24 mouse cellular contexts compared by ENCODE assay signal in genomic region chr17:80915666-80916065, GRCm38 (mm10). TPM values are rescaled to one million over a fixed set of nuclear protein-coding genes. Genes with fewer than 3 reads are reported as not detected.
A peak's percentile ranks its signal among the peaks of the same experiment; 100 is the strongest.
DNase-seq lines count a peak whose midpoint lies in the region; ATAC-seq and TF ChIP-seq lines count a peak whose summit lies in the region.
"Had no signal": no experiment of that assay in that cellular context is flagged by ENCODE, and none has a peak within 500 bp of the region (broad histone marks: within the 10 kb centered on the region; RNA-seq: fewer than 3 reads in every experiment).

No protein-coding gene starts in this region.

- H3K4me1 ChIP-seq in kidney, adult 2 months (ENCODE audit: control insufficient read depth, insufficient read depth, low read length) = no peaks in the 10 kb centered on the region
- 0 out of 2 replicates have a peak, but pooled peaks cover 3% of the 10 kb centered on the region for H3K4me1 ChIP-seq in kidney, embryonic 16.5 days (ENCODE audit: insufficient read depth, low read length)
- no peaks in the 10 kb centered on the region for H3K4me1 ChIP-seq in midbrain, embryonic 11.5 days (ENCODE audit: control insufficient read depth, insufficient read depth, low read length)
- peaks cover 4% of the 10 kb centered on the region; the same call in 1 of the 2 replicates for H3K4me1 ChIP-seq in midbrain, embryonic 10.5 days

- H3K4me3 ChIP-seq in kidney, adult 2 months (ENCODE audit: insufficient read depth, low read depth, low read length) = no peak overlapping the region
- H3K4me3 ChIP-seq in kidney, embryonic 16.5 days (ENCODE audit: low read length) = no peak overlapping the region
- H3K4me3 ChIP-seq in midbrain, embryonic 11.5 days (ENCODE audit: low read depth, low read length) = no peak overlapping the region
- H3K4me3 ChIP-seq in midbrain, embryonic 10.5 days = no peak overlapping the region

- WGBS in kidney, adult 2 months = 68% methylated on average over 2 of the region's 2 CpGs
- WGBS in kidney, embryonic 16.5 days = 92% methylated on average over 2 of the region's 2 CpGs
- 92% methylated on average over 2 of the region's 2 CpGs for WGBS in midbrain, embryonic 11.5 days
- WGBS in midbrain, embryonic 10.5 days = 92% methylated on average over 2 of the region's 2 CpGs

- no peak overlapping the region for H3K4me2 ChIP-seq in kidney, embryonic 16.5 days (replicated peaks; ENCODE audit: low read depth, low read length)
- H3K4me2 ChIP-seq in midbrain, embryonic 11.5 days = no peak overlapping the region

- H3K27ac ChIP-seq in kidney, adult 2 months (ENCODE audit: insufficient read depth, low read depth, low read length) = no peak overlapping the region
- H3K27ac ChIP-seq in kidney, embryonic 16.5 days (ENCODE audit: low read length) = no peak overlapping the region
- H3K27ac ChIP-seq in midbrain, embryonic 11.5 days (ENCODE audit: low read depth, low read length) = no peak overlapping the region
- no peak overlapping the region for H3K27ac ChIP-seq in midbrain, embryonic 10.5 days (replicated peaks)

- H3K9ac ChIP-seq in kidney, embryonic 16.5 days (replicated peaks; ENCODE audit: low read length) = no peak overlapping the region
- H3K9ac ChIP-seq in midbrain, embryonic 11.5 days (ENCODE audit: low read length) = no peak overlapping the region

- TF ChIP-seq POLR2A in kidney, adult 2 months (IDR thresholded peaks at IDR 0.05; ENCODE audit: low read depth, low read length) = no peak

- H3K27me3 ChIP-seq in kidney, adult 2 months (replicated peaks; ENCODE audit: control insufficient read depth, insufficient read depth, low read length) = no peaks in the 10 kb centered on the region
- H3K27me3 ChIP-seq in kidney, embryonic 16.5 days (ENCODE audit: insufficient read depth, low read length) = no peaks in the 10 kb centered on the region
- H3K27me3 ChIP-seq in midbrain, embryonic 11.5 days (ENCODE audit: control insufficient read depth, insufficient read depth, low read length) = no peaks in the 10 kb centered on the region
- H3K27me3 ChIP-seq in midbrain, embryonic 10.5 days (ENCODE audit: low read depth, poor library complexity, severe bottlenecking) = no peaks in the 10 kb centered on the region
- H3K27me3 ChIP-seq: CH12.LX, Patski had no signal

- no peaks in the 10 kb centered on the region for H3K9me3 ChIP-seq in kidney, embryonic 16.5 days (ENCODE audit: low read length)
- H3K9me3 ChIP-seq in midbrain, embryonic 11.5 days (ENCODE audit: control insufficient read depth, low read length) = no peaks in the 10 kb centered on the region
- H3K9me3 ChIP-seq in midbrain, embryonic 10.5 days (replicated peaks) = no peaks in the 10 kb centered on the region
- H3K9me3 ChIP-seq: G1E had no signal

- no peak for ATAC-seq in kidney, embryonic 16.5 days (ENCODE audit: low FRiP score, low TSS enrichment)
- no peak for ATAC-seq in midbrain, embryonic 11.5 days (ENCODE audit: low FRiP score)
- ATAC-seq: activated CD4-positive, CD25-positive, alpha-beta regulatory T cell, adult 4 months; CD4-positive, CD25-positive, alpha-beta regulatory T cell, adult 4 months; Patski had no signal

- TF ChIP-seq CTCF in kidney, adult 2 months (conservative IDR thresholded peaks at IDR 0.05; ENCODE audit: insufficient read depth, insufficient read length, low read depth, low read length) = no peak

- H3K36me3 ChIP-seq in kidney, adult 2 months (ENCODE audit: control insufficient read depth, insufficient read depth, low read length) = no peaks in the 10 kb centered on the region
- no peaks in the 10 kb centered on the region for H3K36me3 ChIP-seq in kidney, embryonic 16.5 days (ENCODE audit: insufficient read depth, low read length)
- no peaks in the 10 kb centered on the region for H3K36me3 ChIP-seq in midbrain, embryonic 11.5 days (ENCODE audit: control insufficient read depth, insufficient read depth, low read length)
- no peaks in the 10 kb centered on the region for H3K36me3 ChIP-seq in midbrain, embryonic 10.5 days
- H3K36me3 ChIP-seq: G1E had no signal

- peak; percentile 62 for DNase-seq in kidney, adult 2 months
- no peak for DNase-seq in kidney, postnatal 25 days
- peak; percentile 53 for DNase-seq in kidney, adult 9 months
- DNase-seq in midbrain, embryonic 11.5 days (ENCODE audit: low spot score, missing footprints) = peak; percentile 44
- DNase-seq in midbrain, embryonic 10.5 days (ENCODE audit: low spot score) = no peak
- DNase-seq in adipocyte (ENCODE audit: low spot score) = peak; percentile 41
- DNase-seq in frontal cortex, postnatal 14 days (ENCODE audit: low spot score in 2 of 2) = no peak
- DNase-seq: adrenal gland, adult 2 months; adrenal gland, adult 8-10 months; adrenal gland, postnatal 10 days; adrenal gland, postnatal 14 days; adrenal gland, postnatal 25 days; adrenal gland, postnatal 36 days; B cell, adult 2 months; cerebellum, adult 11 months; cerebellum, adult 11-12 months; cerebellum, adult 18-20 months had no signal

RNA-seq across cellular contexts. Expression of gene Tmem178, which starts 28.8 kb away (rescaled TPM):
- polyA plus RNA-seq in kidney, adult 2 months (2012; rRNA removed) = 19.9 and 25.9 TPM in 2 replicates
- 16.8 and 17.8 TPM in 2 replicates for polyA plus RNA-seq in kidney, embryonic 16.5 days (2015; fragmentation: Nextera tagmentation; extraction: Ambion mirVana)
- polyA plus RNA-seq in midbrain, embryonic 11.5 days (2014; fragmentation: Nextera tagmentation; extraction: Ambion mirVana) = 12.8 and 14.2 TPM in 2 replicates
- 6.4 and 8.6 TPM in 2 replicates for polyA plus RNA-seq in midbrain, embryonic 10.5 days (2016; fragmentation: Nextera tagmentation; extraction: Ambion mirVana)
- polyA plus RNA-seq: activated CD4-positive, CD25-positive, alpha-beta regulatory T cell, adult 4 months; C2C12; CD4-positive, CD25-positive, alpha-beta regulatory T cell, adult 4 months; G1E had no signal

Comparison
In these comparisons a context has a peak if more than half of its experiments do, and no peak if none do; other contexts are left out.
1. DNase-seq: peak in kidney, adult 2 months (single experiment), kidney, adult 9 months (single experiment), midbrain, embryonic 11.5 days (single experiment) and adipocyte (single experiment); none in kidney, postnatal 25 days (0 of 2), midbrain, embryonic 10.5 days (single experiment) and frontal cortex, postnatal 14 days (0 of 2).